Mouse (Mus musculus) induced T-regulatory cell, adult 2 months (primary cell): ENCODE measurements around the gene Ogdh.
"Not testable (repeated sequence)": the region's sequence is repeated elsewhere in the genome, so short reads cannot be mapped to it uniquely, and the experiment has no call there.

Experiments
- DNase-seq: peaks from one replicate; pipeline ENCODE4 v3.0.0-alpha.2; 2012; ENCODE audit warnings: low read depth

Gene Ogdh

GRCm38 (mm10) chr11:6291401-6292115 is at the start of gene Ogdh:
TSS of gene Ogdh (plus strand) at chr11:6291633.
- peak; percentile 100 for DNase-seq

- DNase-seq = no peak
Measured at GRCm38 (mm10) chr11:6244707-6245106, 46.7 kb upstream of the Ogdh start.

GRCm38 (mm10) chr11:6252248-6252647 is 39.2 kb upstream of the Ogdh start:
- DNase-seq = no peak

GRCm38 (mm10) chr11:6252824-6253223 is 38.6 kb upstream of the Ogdh start:
- no peak for DNase-seq

GRCm38 (mm10) chr11:6254602-6255001 is 36.8 kb upstream of the Ogdh start:
- not testable (repeated sequence) for DNase-seq

GRCm38 (mm10) chr11:6256490-6257072 is 34.9 kb upstream of the Ogdh start:
- DNase-seq = no peak

- DNase-seq = no peak
Measured at GRCm38 (mm10) chr11:6259413-6259812, 32.0 kb upstream of the Ogdh start.

GRCm38 (mm10) chr11:6261434-6262082 is 29.9 kb upstream of the Ogdh start:
- peak; percentile 85 for DNase-seq

- DNase-seq = no peak
Measured at GRCm38 (mm10) chr11:6266621-6267020, 24.8 kb upstream of the Ogdh start.

- peak; percentile 97 for DNase-seq
Measured at GRCm38 (mm10) chr11:6267320-6268254, 23.8 kb upstream of the Ogdh start, which contains the start of gene Ddx56. TSS of gene Ddx56 (minus strand) at chr11:6267772.

GRCm38 (mm10) chr11:6273607-6274006 is 17.8 kb upstream of the Ogdh start:
- DNase-seq = peak; percentile 36

GRCm38 (mm10) chr11:6274387-6275093 is 16.9 kb upstream of the Ogdh start, which contains the start of gene Tmed4:
TSS of gene Tmed4 (minus strand) at chr11:6274870.
- DNase-seq = peak; percentile 99

GRCm38 (mm10) chr11:6275094-6275484 is 16.3 kb upstream of the Ogdh start:
- no peak for DNase-seq

GRCm38 (mm10) chr11:6276466-6276865 is 15.0 kb upstream of the Ogdh start:
- no peak for DNase-seq

- DNase-seq = no peak
Measured at GRCm38 (mm10) chr11:6282940-6283339, 8.5 kb upstream of the Ogdh start.

GRCm38 (mm10) chr11:6290138-6290537 is 1.3 kb upstream of the Ogdh start:
- no peak for DNase-seq

- no peak for DNase-seq
Measured at GRCm38 (mm10) chr11:6290883-6291282, 550 bp upstream of the Ogdh start.

- DNase-seq = peak; percentile 96
Measured at GRCm38 (mm10) chr11:6292116-6292987, 919 bp downstream of the Ogdh start.

GRCm38 (mm10) chr11:6292988-6293349 is 1.5 kb downstream of the Ogdh start:
- DNase-seq = no peak

- no peak for DNase-seq
Measured at GRCm38 (mm10) chr11:6293601-6294000, 2.2 kb downstream of the Ogdh start.
